Mouse (Mus musculus): ENCODE data around the gene Gm20916. TPM values are rescaled to one million over a fixed set of nuclear protein-coding genes. Genes with fewer than 3 reads are reported as not detected.

Gene Gm20916
- polyA plus RNA-seq (2017; shearing (Covaris generic)), result not detected

DNA sequence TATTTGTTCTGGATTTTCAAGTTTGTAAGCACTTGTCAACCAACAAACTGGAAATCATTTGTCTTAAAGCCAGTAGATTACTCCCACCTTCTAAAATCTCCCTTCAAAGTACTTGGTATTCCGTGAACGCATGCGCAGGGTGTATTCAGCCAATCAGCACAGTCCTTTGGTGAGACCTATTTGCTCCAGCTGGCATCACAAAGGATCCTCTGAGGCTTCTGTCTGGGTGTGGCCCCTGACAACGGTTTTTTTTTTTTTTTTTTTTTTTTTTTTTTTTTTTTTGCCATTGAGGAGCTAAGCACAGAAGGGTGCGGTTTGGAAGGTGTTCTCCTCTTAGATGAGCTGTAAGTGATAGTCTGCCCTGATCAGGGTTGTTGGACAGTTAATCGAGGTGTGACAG is at the start of gene Gm20916:
Gene Gm20916 (plus strand): TSS at position 301 of the 400 bp plus-strand sequence.

Other genes starting within 250 kb of the Gm20916 start
- gene Gm20917, start 168.4 kb upstream of the Gm20916 start, polyA plus RNA-seq (2017; shearing (Covaris generic)), result not detected

Measured in activated CD4-positive, CD25-positive, alpha-beta regulatory T cell (primary cell).